Mouse (Mus musculus) ovary, postnatal 36 days (tissue): ENCODE results near the gene Ccdc88c.

Source experiments
- DNase-seq: peaks from one replicate; pipeline ENCODE4 v3.0.0; 2022; ENCODE audit warnings: low spot score, mixed read lengths

Ccdc88c gene

GRCm38 (mm10) chr12:100967383-100967782 lies 61.5 kb downstream of the Ccdc88c start:
- DNase-seq, result no peak

- DNase-seq, result peak; percentile 25
Measured at GRCm38 (mm10) chr12:100966253-100966652, 62.6 kb downstream of the Ccdc88c start.

GRCm38 (mm10) chr12:100965298-100965697 lies 63.6 kb downstream of the Ccdc88c start:
- no peak for DNase-seq

GRCm38 (mm10) chr12:100958621-100959592 lies 69.9 kb downstream of the Ccdc88c start:
- peak; percentile 59 for DNase-seq

GRCm38 (mm10) chr12:100958006-100958405 lies 70.8 kb downstream of the Ccdc88c start:
- DNase-seq, result peak; percentile 76

GRCm38 (mm10) chr12:100957257-100957656 lies 71.6 kb downstream of the Ccdc88c start:
- no peak for DNase-seq

- no peak for DNase-seq
Measured at GRCm38 (mm10) chr12:100956825-100957224, 72.0 kb downstream of the Ccdc88c start.

- DNase-seq, result no peak
Measured at GRCm38 (mm10) chr12:100956028-100956427, 72.8 kb downstream of the Ccdc88c start.

- DNase-seq, result no peak
Measured at GRCm38 (mm10) chr12:100953926-100954325, 74.9 kb downstream of the Ccdc88c start.

GRCm38 (mm10) chr12:100952193-100952931 lies 76.5 kb downstream of the Ccdc88c start:
- peak; percentile 71 for DNase-seq

- no peak for DNase-seq
Measured at GRCm38 (mm10) chr12:100949146-100949545, 79.7 kb downstream of the Ccdc88c start.

- DNase-seq, result no peak
Measured at GRCm38 (mm10) chr12:100948021-100948420, 80.8 kb downstream of the Ccdc88c start.

GRCm38 (mm10) chr12:100945948-100946347 lies 82.9 kb downstream of the Ccdc88c start:
- DNase-seq, result no peak

- DNase-seq, result no peak
Measured at GRCm38 (mm10) chr12:100945501-100945900, 83.4 kb downstream of the Ccdc88c start.

GRCm38 (mm10) chr12:100944921-100945336 lies 83.9 kb downstream of the Ccdc88c start:
- no peak for DNase-seq

- DNase-seq, result no peak
Measured at GRCm38 (mm10) chr12:100943146-100943545, 85.7 kb downstream of the Ccdc88c start.

- no peak for DNase-seq
Measured at GRCm38 (mm10) chr12:100941361-100941760, 87.5 kb downstream of the Ccdc88c start.

- DNase-seq, result no peak
Measured at GRCm38 (mm10) chr12:100937441-100938360, 91.2 kb downstream of the Ccdc88c start.

GRCm38 (mm10) chr12:100936737-100937136 lies 92.1 kb downstream of the Ccdc88c start:
- DNase-seq, result no peak

GRCm38 (mm10) chr12:100936116-100936515 lies 92.7 kb downstream of the Ccdc88c start:
- peak; percentile 66 for DNase-seq

- DNase-seq, result no peak
Measured at GRCm38 (mm10) chr12:100934796-100935195, 94.1 kb downstream of the Ccdc88c start.

GRCm38 (mm10) chr12:100931653-100932052 lies 97.2 kb downstream of the Ccdc88c start:
- no peak for DNase-seq
